Mouse (Mus musculus) lung, postnatal 0 days (tissue): ENCODE data around the gene Dcun1d5.

Experiments used
- CTCF ChIP-seq: IDR thresholded peaks from 2 replicates; pipeline ENCODE4 v1.5.1; 2016; ENCODE audit warnings: antibody characterized with exemption, mild to moderate bottlenecking
- EP300 ChIP-seq: IDR thresholded peaks from 2 replicates; pipeline ENCODE4 v1.6.1; 2016; ENCODE audit warnings: antibody characterized with exemption, mild to moderate bottlenecking, control low read depth

GRCm38 (mm10) chr9:7238619-7239018 lies 54.3 kb downstream of the Dcun1d5 start:
- TF ChIP-seq CTCF (no peak), EP300 (no peak)
